Mouse (Mus musculus) heart, adult 9 months (tissue): ENCODE measurements around the gene Dnajc7.
"Not testable (repeated sequence)": the region's sequence is repeated elsewhere in the genome, so short reads cannot be mapped to it uniquely, and the experiment has no call there.

Experiments
- DNase-seq, 2 experiments: peaks; one replicate each; pipeline ENCODE4 v3.0.0; 2022; ENCODE audit warnings: low spot score in 2 of 2

Dnajc7 gene

GRCm38 (mm10) chr11:100549466-100549865 lies 70.5 kb downstream of the Dnajc7 start:
- DNase-seq: no peak

- DNase-seq: no peak
Observed at GRCm38 (mm10) chr11:100548141-100548540, 71.8 kb downstream of the Dnajc7 start.

DNA sequence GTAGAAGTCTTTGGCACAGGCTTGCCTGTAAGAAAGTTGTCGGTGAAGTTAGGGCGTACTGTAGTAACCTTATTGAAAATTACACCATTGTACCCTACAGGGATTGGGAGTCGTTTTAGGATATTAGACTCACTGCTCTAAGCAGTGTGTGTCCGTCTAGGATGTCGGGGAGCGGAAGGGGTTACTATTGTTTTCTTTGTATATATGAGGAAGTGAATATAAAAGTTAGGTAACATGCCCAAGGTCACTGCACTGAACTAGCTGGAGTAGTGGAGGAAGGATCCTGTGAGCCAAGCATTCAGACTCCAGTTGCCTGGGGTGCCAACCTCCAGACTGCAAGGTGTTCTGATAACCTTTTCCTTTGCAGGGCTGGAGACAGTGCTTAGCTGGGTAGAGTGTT lies 73.0 kb downstream of the Dnajc7 start:
- no peak for DNase-seq

- no peak for DNase-seq
Observed at GRCm38 (mm10) chr11:100545746-100546085, 74.3 kb downstream of the Dnajc7 start.

- peak; percentile 90 to 91 for DNase-seq
Observed at GRCm38 (mm10) chr11:100544832-100545745, 74.9 kb downstream of the Dnajc7 start, which contains the start of gene Ttc25. Ttc25 (plus strand) TSS chr11:100545607.

DNA sequence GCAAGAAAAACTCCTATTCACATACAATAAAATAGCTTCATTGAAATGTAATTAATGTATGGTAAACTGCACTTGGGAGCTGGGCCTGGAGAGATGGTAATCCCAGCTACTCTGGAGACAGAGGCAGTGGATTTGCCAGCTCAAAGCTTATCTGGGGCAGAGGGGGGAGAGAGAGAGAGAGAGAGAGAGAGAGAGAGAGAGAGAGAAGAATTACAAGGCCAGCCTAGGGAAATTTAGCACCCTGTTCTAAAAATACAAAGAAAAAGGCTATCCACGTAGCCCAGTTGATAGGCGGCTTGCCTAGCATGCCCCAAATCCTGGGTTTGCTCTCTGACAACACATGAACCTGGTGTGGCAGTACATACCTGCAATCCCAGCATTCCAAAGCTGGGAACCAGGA lies 78.4 kb downstream of the Dnajc7 start:
- DNase-seq: no peak

GRCm38 (mm10) chr11:100540966-100541365 lies 79.0 kb downstream of the Dnajc7 start:
- no peak for DNase-seq

GRCm38 (mm10) chr11:100536466-100536865 lies 83.5 kb downstream of the Dnajc7 start:
- DNase-seq: no peak

DNA sequence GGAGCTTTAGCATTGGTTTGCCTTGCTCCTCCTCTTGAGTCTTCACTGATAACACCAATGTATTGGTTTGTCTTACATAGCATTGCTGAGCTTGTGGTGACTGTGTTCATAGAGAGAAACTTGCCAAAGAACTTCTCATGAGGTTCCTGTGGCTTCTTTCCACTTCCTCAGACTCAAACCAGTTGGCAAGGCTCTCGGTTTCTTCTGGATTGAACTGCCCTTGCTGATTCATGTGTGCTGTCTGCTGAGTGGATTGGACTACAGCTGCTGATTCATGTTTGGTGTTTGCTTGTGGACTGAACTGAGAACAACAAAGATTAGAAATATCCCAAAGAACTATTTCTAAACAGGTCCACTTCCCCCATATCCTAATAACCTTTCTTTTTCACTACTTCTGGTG lies 84.0 kb downstream of the Dnajc7 start:
- DNase-seq: no peak

DNA sequence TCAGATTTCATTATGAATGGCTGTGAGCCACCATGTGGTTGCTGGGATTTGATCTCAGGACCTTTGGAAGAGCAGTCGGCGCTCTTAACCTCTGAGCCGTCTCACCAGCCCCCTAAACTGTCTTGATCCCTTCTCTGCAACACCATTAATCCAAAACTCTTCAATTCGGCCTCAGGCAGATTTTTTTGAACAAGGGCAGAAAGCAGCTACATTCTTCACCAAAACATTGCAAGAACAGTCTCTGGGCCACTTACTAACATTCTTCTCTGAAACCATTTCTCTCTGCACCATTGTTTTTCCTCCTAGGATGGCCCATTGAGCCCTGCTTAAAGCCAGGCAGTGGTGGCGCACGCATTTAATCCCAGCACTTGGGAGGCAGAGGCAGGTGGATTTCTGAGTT lies 85.1 kb downstream of the Dnajc7 start:
- not testable (repeated sequence) for DNase-seq

- DNase-seq: not testable (repeated sequence)
Observed at GRCm38 (mm10) chr11:100534411-100534810, 85.6 kb downstream of the Dnajc7 start.

GRCm38 (mm10) chr11:100533871-100534270 lies 86.1 kb downstream of the Dnajc7 start:
- DNase-seq: no peak
